Mouse (Mus musculus) small intestine, adult 2 months (tissue): ENCODE measurements around the gene Gucd1. TPM values are rescaled to one million over a fixed set of nuclear protein-coding genes. Genes with fewer than 3 reads are reported as not detected.

Experiments
- H3K27ac ChIP-seq: fragments of 200-500 bp; 2 replicates; pipeline ENCODE4 v1.5.1; 2012; ENCODE audit warnings: low read depth, low read length, control low read depth, inconsistent platforms; ENCODE audit not compliant: insufficient read depth
- H3K27me3 ChIP-seq: fragments of 200-500 bp; 2 replicates; pipeline ENCODE4 v1.6.1; 2012; ENCODE audit warnings: mild to moderate bottlenecking, moderate library complexity, low read length, inconsistent platforms; ENCODE audit not compliant: control insufficient read depth, insufficient read depth
- H3K36me3 ChIP-seq: fragments of 200-500 bp; 2 replicates; pipeline ENCODE4 v1.6.1; 2012; ENCODE audit warnings: mild to moderate bottlenecking, low read length, control low read depth, inconsistent platforms; ENCODE audit not compliant: control insufficient read depth, insufficient read depth
- H3K4me1 ChIP-seq: fragments of 200-500 bp; 2 replicates; pipeline ENCODE4 v1.6.1; 2012; ENCODE audit warnings: low read length, inconsistent platforms, mixed read lengths; ENCODE audit not compliant: control insufficient read depth, insufficient read depth, insufficient read length
- H3K4me3 ChIP-seq: fragments of 200-500 bp; 2 replicates; pipeline ENCODE4 v1.5.1; 2012; ENCODE audit warnings: low read depth, mild to moderate bottlenecking, control low read depth, inconsistent platforms, low read length, moderate library complexity
- CTCF ChIP-seq: fragments of 200-500 bp; IDR thresholded peaks from 2 replicates; pipeline ENCODE4 v1.5.1; 2012; ENCODE audit warnings: low read depth, mild to moderate bottlenecking, control low read depth, inconsistent platforms, low read length, moderate library complexity, mixed read lengths; ENCODE audit not compliant: insufficient replicate concordance, insufficient read length; ENCODE audit errors: extremely low read depth
- POLR2A ChIP-seq: fragments of 200-500 bp; IDR thresholded peaks from 2 replicates; pipeline ENCODE4 v1.6.1; 2012; ENCODE audit warnings: low read depth, mild to moderate bottlenecking, control low read depth, inconsistent platforms, low read length, moderate library complexity
- WGBS: fragments of 180-500 bp; shearing (Covaris S2); methylation state at CpG from one replicate; pipeline ENCODE4 v1.1.7; 2018; 5-methylcytosine and 5-hydroxymethylcytosine counted together
- polyA plus RNA-seq: library from polyadenylated mRNA; depleted of rRNA; stranded (reverse); fragments of >200 nt; gene quantifications from 2 replicates; pipeline ENCODE4 v1.2.3, GENCODE M21; 2012

Gene Gucd1
- polyA plus RNA-seq, 1 experiment: 261 TPM

DNA sequence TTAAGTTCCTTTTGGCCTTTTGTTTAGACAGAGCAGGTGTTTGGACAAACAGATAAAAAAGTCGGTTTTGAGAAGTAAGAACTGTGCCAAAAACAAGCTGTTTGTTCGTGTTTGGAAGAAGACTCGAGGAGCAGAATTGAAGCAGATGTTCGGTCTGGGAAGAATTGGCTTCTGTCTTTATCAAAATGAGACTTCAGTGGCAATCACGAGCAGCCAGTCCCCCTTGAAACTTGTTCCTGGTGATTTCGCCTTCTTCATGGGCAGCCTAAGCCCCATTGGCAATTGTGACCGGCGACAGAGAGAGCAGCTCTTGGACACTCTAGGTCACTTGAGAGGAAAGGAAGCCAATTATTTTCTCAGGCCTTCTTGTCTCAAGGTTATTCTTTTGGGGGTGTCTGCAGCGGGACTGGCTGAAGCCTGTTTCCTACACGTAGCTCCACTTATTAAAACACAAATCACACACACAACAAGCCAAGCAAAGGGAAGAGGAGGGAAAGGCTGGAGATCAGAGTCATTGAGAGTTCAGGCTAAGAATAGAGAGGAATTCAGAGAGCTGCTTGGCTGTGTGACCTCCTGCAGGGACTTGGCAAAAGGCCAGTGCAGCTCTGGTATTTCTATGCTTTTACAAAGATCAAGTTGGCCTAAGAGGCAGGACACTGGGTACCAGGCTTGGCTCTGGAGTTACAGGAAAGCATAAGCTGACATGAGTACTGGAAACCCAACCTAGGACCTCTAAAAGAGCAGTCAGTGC, 66.6 kb downstream of the Gucd1 start:
- H3K4me3 ChIP-seq: no peak overlapping the region
- H3K27me3 ChIP-seq: no peaks in the 10 kb centered on the region
- no peak overlapping the region for H3K27ac ChIP-seq
- no peaks in the 10 kb centered on the region for H3K36me3 ChIP-seq
- no peak for TF ChIP-seq POLR2A
- no peak for TF ChIP-seq CTCF
- 40% methylated on average over 10 of the region's 10 CpGs for WGBS
- 0 out of 2 replicates have a peak, but pooled peaks cover 2% of the 10 kb centered on the region for H3K4me1 ChIP-seq

DNA sequence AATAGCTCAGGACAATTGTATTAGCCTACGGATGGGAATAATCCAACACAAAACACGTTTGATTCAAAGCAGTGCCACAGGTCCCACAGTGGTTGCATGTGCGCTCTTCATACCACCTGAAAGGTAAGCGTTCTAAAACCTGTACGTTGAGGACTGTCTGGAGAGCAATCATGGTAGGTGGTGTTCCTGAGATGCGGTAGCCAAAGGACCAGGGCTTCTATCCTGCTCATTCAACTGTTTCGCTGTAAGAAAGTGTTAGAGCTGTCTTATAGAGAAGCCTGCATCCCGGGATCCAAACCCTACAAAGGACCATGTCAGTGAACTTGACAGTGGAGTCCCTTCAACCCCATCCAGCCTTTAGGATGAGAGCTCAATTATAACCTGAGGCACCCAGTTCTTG, 67.4 kb downstream of the Gucd1 start:
- no peak overlapping the region for H3K27ac ChIP-seq
- H3K4me1 ChIP-seq: 0 out of 2 replicates have a peak, but pooled peaks cover 2% of the 10 kb centered on the region
- no peaks in the 10 kb centered on the region for H3K27me3 ChIP-seq
- WGBS: 92% methylated on average over 8 of the region's 8 CpGs
- TF ChIP-seq POLR2A (no peak), CTCF (no peak)
- H3K36me3 ChIP-seq: no peaks in the 10 kb centered on the region
- no peak overlapping the region for H3K4me3 ChIP-seq

DNA sequence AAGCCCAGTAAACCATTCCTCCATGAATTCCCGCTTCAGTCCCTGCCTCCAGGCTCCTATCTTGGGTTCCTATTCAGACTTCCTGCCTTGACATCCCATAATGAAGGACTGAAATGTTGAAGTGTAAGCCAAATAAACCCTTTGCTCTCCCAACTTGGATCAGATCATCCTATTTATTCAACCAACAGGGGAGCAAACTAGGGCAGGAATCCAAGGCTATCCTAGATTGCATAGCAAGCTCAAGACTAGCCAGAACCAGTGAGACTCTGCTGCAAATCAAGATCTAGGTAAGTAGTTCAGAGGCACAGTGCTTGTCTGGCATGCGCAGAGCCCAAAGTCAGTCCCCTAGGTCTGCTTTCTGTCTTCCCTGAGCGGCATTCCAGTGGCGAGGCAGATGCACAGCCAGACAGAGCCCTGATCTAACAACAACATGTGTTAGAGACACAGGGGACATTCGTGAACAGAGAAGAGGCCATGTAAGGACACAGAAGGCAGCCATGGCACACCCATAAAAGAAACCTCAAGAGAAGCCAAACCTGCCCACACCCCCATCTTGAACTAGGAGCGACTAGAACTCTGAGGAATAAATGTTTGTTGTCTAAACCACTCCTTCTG, 68.9 kb downstream of the Gucd1 start:
- Histone ChIP-seq H3K27me3 (no peaks in the 10 kb centered on the region), H3K27ac (no peak overlapping the region), H3K36me3 (no peaks in the 10 kb centered on the region), H3K4me1 (0 out of 2 replicates have a peak, but pooled peaks cover 2% of the 10 kb centered on the region), H3K4me3 (no peak overlapping the region)
- no peak for TF ChIP-seq CTCF
- no peak for TF ChIP-seq POLR2A
- 70% methylated on average over 6 of the region's 6 CpGs for WGBS

DNA sequence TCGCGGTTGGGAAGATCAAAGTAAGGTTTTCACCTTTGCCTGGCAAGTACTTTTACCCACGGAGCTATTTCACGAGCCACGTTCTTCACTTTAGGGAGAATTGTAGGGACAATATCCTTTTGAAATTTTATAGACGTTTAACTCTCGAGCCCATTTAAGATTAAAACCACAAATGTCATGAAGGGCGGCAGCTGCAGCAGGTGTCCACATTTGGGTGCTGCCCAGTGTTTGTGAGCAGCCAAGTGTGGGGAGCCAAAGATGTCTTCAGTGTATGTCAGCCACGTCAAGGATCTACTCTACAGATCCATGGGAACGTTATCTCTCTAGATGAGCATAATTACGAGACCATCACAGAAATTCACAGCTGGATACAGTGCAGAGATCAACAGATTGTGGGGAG, 70.3 kb downstream of the Gucd1 start:
- H3K4me1 ChIP-seq: peaks cover 5% of the 10 kb centered on the region; the same call in 1 of the 2 replicates
- no peaks in the 10 kb centered on the region for H3K36me3 ChIP-seq
- H3K27me3 ChIP-seq: no peaks in the 10 kb centered on the region
- TF ChIP-seq CTCF (no peak), POLR2A (no peak)
- WGBS: 78% methylated on average over 11 of the region's 11 CpGs
- no peak overlapping the region for H3K4me3 ChIP-seq
- H3K27ac ChIP-seq: no peak overlapping the region

GRCm38 (mm10) chr10:75446501-75447083, 71.2 kb downstream of the Gucd1 start:
- Histone ChIP-seq H3K36me3 (no peaks in the 10 kb centered on the region), H3K27me3 (no peaks in the 10 kb centered on the region), H3K27ac (no peak overlapping the region), H3K4me3 (no peak overlapping the region), H3K4me1 (peaks cover 11% of the 10 kb centered on the region; the same call in 1 of the 2 replicates)
- WGBS: 66% methylated on average over 13 of the region's 13 CpGs
- TF ChIP-seq CTCF (no peak), POLR2A (no peak)

DNA sequence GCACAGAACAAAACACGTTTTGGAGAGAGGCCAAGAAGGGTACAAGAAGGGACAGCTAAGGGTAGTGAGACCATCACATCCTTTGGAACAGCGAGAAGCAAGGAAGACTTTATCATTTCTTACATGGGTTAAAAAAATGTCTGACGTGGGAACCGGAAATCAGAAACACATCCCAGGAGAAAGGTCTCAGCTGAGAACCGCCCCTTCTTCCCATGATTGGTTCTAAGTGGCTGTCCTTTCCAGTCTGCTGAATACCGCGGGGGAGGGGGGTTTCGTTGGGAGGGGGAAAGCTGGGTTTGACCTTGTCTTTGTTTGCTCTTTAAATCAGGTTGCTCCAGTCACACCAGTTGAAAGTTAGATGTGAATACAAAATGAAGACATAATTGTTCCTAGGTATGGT, 72.7 kb downstream of the Gucd1 start:
- WGBS: 54% methylated on average over 8 of the region's 8 CpGs

DNA sequence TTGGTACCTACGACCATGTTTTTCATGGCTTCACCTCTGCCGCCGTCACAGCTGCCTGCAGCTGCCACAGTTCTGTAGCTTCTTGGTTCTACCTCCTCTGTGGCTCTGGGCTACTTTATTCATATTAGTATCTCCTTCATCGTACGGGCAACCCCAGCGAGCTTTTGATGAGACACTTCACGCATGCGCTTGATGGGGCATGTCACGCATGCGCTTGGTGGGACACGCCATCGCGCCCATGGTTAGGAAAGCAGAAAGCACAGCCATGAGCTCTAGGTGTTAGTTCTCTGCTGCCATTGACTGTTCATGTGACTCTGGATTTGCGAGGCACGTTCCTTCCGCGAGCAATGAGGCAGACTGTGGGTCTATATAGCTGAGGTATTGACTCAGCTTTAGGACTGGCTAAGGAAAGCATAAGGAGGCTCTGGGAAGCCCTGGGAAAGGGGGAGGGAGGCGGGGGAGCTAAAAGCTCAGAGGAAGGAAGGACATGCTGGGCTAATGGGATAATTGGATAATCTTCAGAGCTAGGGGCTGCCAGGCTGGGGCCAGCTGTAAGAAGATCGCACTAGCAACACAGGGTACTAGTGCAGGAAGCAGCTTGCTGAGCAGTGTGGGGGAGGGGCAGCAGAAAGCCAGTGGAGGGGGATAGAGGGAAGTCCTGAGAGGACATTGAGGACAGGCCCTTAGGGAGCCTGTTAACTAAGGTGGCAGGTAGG, 73.5 kb downstream of the Gucd1 start:
- no peak overlapping the region for H3K4me3 ChIP-seq
- 90% methylated on average over 19 of the region's 19 CpGs for WGBS
- no peaks in the 10 kb centered on the region for H3K36me3 ChIP-seq
- H3K4me1 ChIP-seq: peaks cover 22% of the 10 kb centered on the region; the same call in 1 of the 2 replicates
- H3K27me3 ChIP-seq: no peaks in the 10 kb centered on the region
- no peak overlapping the region for H3K27ac ChIP-seq
- TF ChIP-seq POLR2A: no peak
- no peak for TF ChIP-seq CTCF

More for the DNA sequence above, 72.7 kb downstream of the Gucd1 start:
- TF ChIP-seq POLR2A (no peak), CTCF (no peak)
- Histone ChIP-seq H3K27me3 (no peaks in the 10 kb centered on the region), H3K4me3 (no peak overlapping the region), H3K4me1 (peaks cover 22% of the 10 kb centered on the region; the same call in 1 of the 2 replicates), H3K36me3 (no peaks in the 10 kb centered on the region), H3K27ac (no peak overlapping the region)
